Mouse (Mus musculus) lung, postnatal 0 days (tissue): ENCODE data around the gene Erg. TPM values are rescaled to one million over a fixed set of nuclear protein-coding genes. Genes with fewer than 3 reads are reported as not detected.

ENCODE experiments used
- ATAC-seq: fragments of 200-750 bp; cut with Nextera tagmentation; 2 replicates; pipeline ENCODE4 v1.8.0; 2017; ENCODE audit warnings: moderate library complexity
- DNase-seq: peaks from one replicate; pipeline ENCODE4 v3.0.0-alpha.2; 2016; ENCODE audit warnings: low spot score
- H3K27ac ChIP-seq: fragments of 300-500 bp; sonication (generic); 2 replicates; pipeline ENCODE4 v1.5.1; 2014; ENCODE audit warnings: antibody characterized with exemption, mild to moderate bottlenecking, low read length, mixed read lengths
- H3K27me3 ChIP-seq: fragments of 300-500 bp; sonication (generic); replicated peaks from 2 replicates; pipeline ENCODE4 v1.6.1; 2014; ENCODE audit warnings: low read length, mixed read lengths; ENCODE audit not compliant: insufficient read depth
- H3K36me3 ChIP-seq: fragments of 300-500 bp; sonication (generic); 2 replicates; pipeline ENCODE4 v1.6.1; 2014; ENCODE audit warnings: low read length, mixed read lengths; ENCODE audit not compliant: insufficient read depth
- H3K4me1 ChIP-seq: fragments of 300-500 bp; sonication (generic); 2 replicates; pipeline ENCODE4 v1.6.1; 2014; ENCODE audit warnings: antibody characterized with exemption, low read depth, low read length, mixed read lengths; ENCODE audit not compliant: insufficient read depth
- H3K4me2 ChIP-seq: fragments of 300-500 bp; sonication (generic); replicated peaks from 2 replicates; pipeline ENCODE4 v1.6.1; 2014; ENCODE audit warnings: low read depth, mild to moderate bottlenecking, low read length, moderate library complexity, mixed read lengths
- H3K4me3 ChIP-seq: fragments of 300-500 bp; sonication (generic); 2 replicates; pipeline ENCODE4 v1.5.1; 2014; ENCODE audit warnings: low read depth, low read length
- H3K9ac ChIP-seq: fragments of 300-500 bp; sonication (generic); replicated peaks from 2 replicates; pipeline ENCODE4 v1.6.1; 2014; ENCODE audit warnings: low read depth, mild to moderate bottlenecking
- H3K9me3 ChIP-seq: fragments of 300-500 bp; sonication (generic); 2 replicates; pipeline ENCODE4 v1.6.1; 2016; ENCODE audit warnings: low read length, mixed read lengths
- CTCF ChIP-seq: IDR thresholded peaks from 2 replicates; pipeline ENCODE4 v1.5.1; 2016; ENCODE audit warnings: antibody characterized with exemption, mild to moderate bottlenecking
- EP300 ChIP-seq: IDR thresholded peaks from 2 replicates; pipeline ENCODE4 v1.6.1; 2016; ENCODE audit warnings: antibody characterized with exemption, mild to moderate bottlenecking, control low read depth
- WGBS: fragments of 180-500 bp; shearing (Covaris S2); extraction: QIAGEN DNeasy Blood & Tissue Kit; methylation state at CpG from one replicate; pipeline ENCODE4 v1.1.7; 2014; 5-methylcytosine and 5-hydroxymethylcytosine counted together
- polyA plus RNA-seq: library from polyadenylated mRNA; unstranded; fragments of >200 nt; fragmentation: Nextera tagmentation; extraction: Ambion mirVana; gene quantifications from 2 replicates; pipeline ENCODE4 v1.2.1, GENCODE M21; 2015

Erg gene
- polyA plus RNA-seq, 1 experiment from 2014 or later, result 13.2 TPM

DNA sequence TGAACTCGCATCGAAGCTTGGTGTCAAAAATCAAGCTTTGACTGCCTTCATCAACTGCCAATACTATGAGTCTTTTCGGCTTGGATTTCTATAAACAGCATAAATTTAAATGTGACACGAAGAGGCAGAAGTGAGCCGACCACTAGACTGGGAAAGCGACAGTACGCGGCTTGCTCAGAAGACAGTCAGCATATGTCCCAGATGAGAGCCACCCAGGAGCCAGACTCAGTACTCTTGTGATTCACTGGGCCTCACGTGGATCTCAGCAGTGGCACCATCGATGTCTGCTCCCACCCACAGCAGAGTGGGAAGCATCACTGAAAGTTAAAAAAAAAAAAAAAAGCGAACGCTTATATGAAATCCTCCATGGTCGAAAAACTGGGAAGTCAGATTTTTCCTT is 105.2 kb downstream of the Erg start:
- no peaks in the 10 kb centered on the region for H3K9me3 ChIP-seq
- H3K4me3 ChIP-seq, result no peak overlapping the region
- H3K4me1 ChIP-seq, result no peaks in the 10 kb centered on the region
- DNase-seq, result no peak
- no peak for TF ChIP-seq EP300
- H3K4me2 ChIP-seq, result no peak overlapping the region
- H3K9ac ChIP-seq, result no peak overlapping the region
- no peaks in the 10 kb centered on the region for H3K27me3 ChIP-seq
- no peak for ATAC-seq
- no peaks in the 10 kb centered on the region for H3K36me3 ChIP-seq
- 81% methylated on average over 13 of the region's 13 CpGs for WGBS
- H3K27ac ChIP-seq, result no peak overlapping the region

DNA sequence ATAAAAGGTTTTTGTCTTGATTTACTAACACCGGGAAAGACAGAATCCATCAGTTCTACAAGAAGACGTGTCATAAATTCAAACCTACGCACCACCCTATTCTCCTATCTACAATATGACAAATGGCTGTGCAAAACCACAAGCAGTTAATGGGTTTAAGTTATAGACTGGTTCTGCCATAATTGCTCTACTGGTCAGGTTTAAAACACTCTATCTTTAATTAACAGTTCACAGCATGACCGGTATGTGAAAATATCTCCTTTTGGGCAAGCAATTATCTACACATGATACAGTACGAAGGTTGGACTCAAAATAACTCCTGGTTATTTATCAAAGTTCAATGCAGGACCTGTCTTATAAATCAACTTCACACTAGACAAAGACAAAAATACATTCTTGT is 107.8 kb downstream of the Erg start:
- ATAC-seq (no peak), DNase-seq (no peak)
- no peak for TF ChIP-seq EP300
- no peak for TF ChIP-seq CTCF
- Histone ChIP-seq H3K27me3 (no peaks in the 10 kb centered on the region), H3K27ac (no peak overlapping the region), H3K9me3 (no peaks in the 10 kb centered on the region), H3K4me2 (no peak overlapping the region), H3K4me1 (no peaks in the 10 kb centered on the region), H3K9ac (no peak overlapping the region), H3K4me3 (no peak overlapping the region), H3K36me3 (no peaks in the 10 kb centered on the region)
- WGBS, result 78% methylated on average over 5 of the region's 5 CpGs

DNA sequence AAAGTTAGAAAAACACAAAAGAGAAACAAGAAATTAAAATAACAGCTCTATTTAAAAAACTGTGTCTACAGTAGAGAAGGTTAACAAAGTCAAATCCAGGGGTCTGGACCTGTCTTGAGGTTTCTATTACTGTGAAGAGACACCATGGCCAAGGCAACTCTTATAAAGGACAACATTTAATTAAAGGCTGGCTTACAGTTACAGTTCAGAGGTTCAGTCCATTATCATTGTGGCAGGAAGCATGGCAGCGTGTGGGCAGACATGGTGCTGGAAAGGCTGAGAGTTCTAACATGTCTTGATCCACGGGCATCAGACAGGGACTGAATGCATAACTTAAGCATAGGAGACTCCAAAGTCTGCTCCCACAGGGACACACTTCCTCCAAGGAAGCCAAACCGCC is 111.4 kb downstream of the Erg start:
- Histone ChIP-seq H3K9me3 (no peaks in the 10 kb centered on the region), H3K9ac (no peak overlapping the region), H3K4me3 (no peak overlapping the region), H3K36me3 (no peaks in the 10 kb centered on the region), H3K27me3 (no peaks in the 10 kb centered on the region), H3K27ac (no peak overlapping the region), H3K4me2 (no peak overlapping the region), H3K4me1 (no peaks in the 10 kb centered on the region)
- DNase-seq (no peak), ATAC-seq (no peak)
- WGBS, result 81% methylated on average over 3 of the region's 3 CpGs
- TF ChIP-seq CTCF (no peak), EP300 (no peak)

- no peak for TF ChIP-seq EP300
- TF ChIP-seq CTCF, result no peak
- DNase-seq (no peak), ATAC-seq (no peak)
- H3K27me3 ChIP-seq, result no peaks in the 10 kb centered on the region
- H3K9ac ChIP-seq, result no peak overlapping the region
- no peaks in the 10 kb centered on the region for H3K9me3 ChIP-seq
- H3K36me3 ChIP-seq, result no peaks in the 10 kb centered on the region
- 78% methylated on average over 3 of the region's 3 CpGs for WGBS
- no peaks in the 10 kb centered on the region for H3K4me1 ChIP-seq
- no peak overlapping the region for H3K27ac ChIP-seq
- H3K4me3 ChIP-seq, result no peak overlapping the region
- no peak overlapping the region for H3K4me2 ChIP-seq
Observed at GRCm38 (mm10) chr16:95473946-95474345, 112.4 kb downstream of the Erg start.

DNA sequence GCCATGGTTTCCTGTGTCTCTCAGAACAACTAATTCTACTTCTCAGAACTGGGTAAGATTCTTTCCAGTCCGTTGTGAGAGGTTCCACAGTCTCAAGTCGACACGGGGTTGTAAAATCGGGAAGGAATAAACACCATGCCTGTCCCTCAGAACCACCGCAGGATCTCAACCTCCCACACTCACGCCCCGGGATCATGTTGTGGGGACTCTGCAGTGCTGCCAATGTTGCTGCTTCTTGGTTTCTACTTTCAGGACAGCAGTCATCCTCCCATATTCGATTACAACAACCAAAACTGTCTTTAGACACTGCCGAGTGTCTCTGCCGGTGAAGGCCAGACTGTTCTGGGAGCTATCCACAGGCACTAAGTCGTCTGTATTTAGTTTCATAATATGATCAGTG is 113.6 kb downstream of the Erg start:
- Histone ChIP-seq H3K4me1 (no peaks in the 10 kb centered on the region), H3K4me3 (no peak overlapping the region), H3K9ac (no peak overlapping the region), H3K27me3 (no peaks in the 10 kb centered on the region), H3K9me3 (no peaks in the 10 kb centered on the region), H3K4me2 (no peak overlapping the region), H3K36me3 (no peaks in the 10 kb centered on the region), H3K27ac (no peak overlapping the region)
- DNase-seq (no peak), ATAC-seq (no peak)
- TF ChIP-seq EP300 (no peak), CTCF (no peak)
- 80% methylated on average over 11 of the region's 11 CpGs for WGBS

GRCm38 (mm10) chr16:95469262-95470139 is 116.9 kb downstream of the Erg start:
- no peak for TF ChIP-seq EP300
- TF ChIP-seq CTCF, result no peak
- WGBS, result 57% methylated on average over 9 of the region's 9 CpGs
- H3K4me3 ChIP-seq, result no peak overlapping the region
- H3K27ac ChIP-seq, result no peak overlapping the region
- H3K4me2 ChIP-seq, result no peak overlapping the region
- no peaks in the 10 kb centered on the region for H3K9me3 ChIP-seq
- H3K27me3 ChIP-seq, result no peaks in the 10 kb centered on the region
- DNase-seq (no peak), ATAC-seq (no peak)
- H3K36me3 ChIP-seq, result no peaks in the 10 kb centered on the region
- H3K4me1 ChIP-seq, result no peaks in the 10 kb centered on the region
- H3K9ac ChIP-seq, result no peak overlapping the region

DNA sequence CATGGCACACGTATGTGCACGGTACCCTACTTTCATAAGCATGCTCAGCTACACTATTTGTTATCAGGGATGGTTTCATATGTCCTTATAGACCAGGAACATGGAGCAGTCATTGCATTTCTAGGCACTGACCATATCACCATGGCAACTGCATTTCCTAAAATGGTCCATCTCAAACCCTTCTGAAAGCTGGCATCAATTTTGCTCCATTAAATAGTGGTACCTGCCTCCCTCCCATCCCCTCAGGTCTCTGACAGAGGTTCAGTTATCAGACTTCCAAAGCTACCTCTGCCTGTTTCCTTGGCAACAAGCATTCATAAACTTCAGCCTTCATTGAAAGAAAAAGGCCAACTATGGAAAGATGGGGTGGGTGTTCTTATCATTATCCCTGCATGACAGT is 118.5 kb downstream of the Erg start:
- H3K9me3 ChIP-seq, result no peaks in the 10 kb centered on the region
- no peaks in the 10 kb centered on the region for H3K4me1 ChIP-seq
- H3K4me2 ChIP-seq, result no peak overlapping the region
- H3K36me3 ChIP-seq, result no peaks in the 10 kb centered on the region
- no peak for TF ChIP-seq CTCF
- no peak for TF ChIP-seq EP300
- DNase-seq, result no peak
- ATAC-seq, result no peak
- WGBS, result 99% methylated on average over 2 of the region's 2 CpGs
- no peak overlapping the region for H3K27ac ChIP-seq
- no peak overlapping the region for H3K9ac ChIP-seq
- no peak overlapping the region for H3K4me3 ChIP-seq
- H3K27me3 ChIP-seq, result no peaks in the 10 kb centered on the region
